Mouse (Mus musculus) ES-Bruce4 (cell line): ENCODE measurements at regions not wholly inside any gene's neighbourhood (a gene's known extent, or its start where the extent isn't known, plus 50 kb on each side); places are given as distances from the start of the nearest gene placed in this dataset.

Source experiments
- H3K27ac ChIP-seq: 2 replicates; pipeline ENCODE4 v1.5.1; 2012; ENCODE audit warnings: low read length, inconsistent platforms; ENCODE audit not compliant: insufficient read depth
- H3K27me3 ChIP-seq: 2 replicates; pipeline ENCODE4 v1.6.1; 2012; ENCODE audit warnings: mild to moderate bottlenecking, low read length, inconsistent platforms; ENCODE audit not compliant: control insufficient read depth, poor library complexity, insufficient read depth, severe bottlenecking
- H3K36me3 ChIP-seq: 2 replicates; pipeline ENCODE4 v1.6.1; 2012; ENCODE audit warnings: inconsistent platforms, mild to moderate bottlenecking, low read length, moderate library complexity; ENCODE audit not compliant: control insufficient read depth, poor library complexity, insufficient read depth, severe bottlenecking
- H3K4me1 ChIP-seq: one replicate; pipeline ENCODE4 v1.8.1; 2011; ENCODE audit warnings: low read length; ENCODE audit not compliant: control insufficient read depth, insufficient read depth
- H3K4me3 ChIP-seq: 2 replicates; pipeline ENCODE4 v1.5.1; 2011; ENCODE audit warnings: low read depth, mild to moderate bottlenecking, low read length
- H3K9ac ChIP-seq: 2 replicates; pipeline ENCODE4 v1.6.1; 2012; ENCODE audit warnings: low read depth, mild to moderate bottlenecking, inconsistent platforms; ENCODE audit not compliant: poor library complexity, severe bottlenecking
- H3K9me3 ChIP-seq: replicated peaks from 2 replicates; pipeline ENCODE4 v1.6.1; 2012; ENCODE audit warnings: mild to moderate bottlenecking, low read length, inconsistent platforms; ENCODE audit not compliant: control insufficient read depth, poor library complexity, insufficient read depth, severe bottlenecking
- CTCF ChIP-seq: IDR thresholded peaks from one replicate; pipeline ENCODE4 v1.8.1; 2011; ENCODE audit warnings: low read depth, low read length
- EP300 ChIP-seq: IDR thresholded peaks from 2 replicates; pipeline ENCODE4 v1.6.1; 2011; ENCODE audit warnings: low read depth, low read length; ENCODE audit not compliant: insufficient read depth
- POLR2A ChIP-seq: IDR thresholded peaks from one replicate; pipeline ENCODE4 v1.8.1; 2011; ENCODE audit warnings: low read length; ENCODE audit not compliant: insufficient read depth

DNA sequence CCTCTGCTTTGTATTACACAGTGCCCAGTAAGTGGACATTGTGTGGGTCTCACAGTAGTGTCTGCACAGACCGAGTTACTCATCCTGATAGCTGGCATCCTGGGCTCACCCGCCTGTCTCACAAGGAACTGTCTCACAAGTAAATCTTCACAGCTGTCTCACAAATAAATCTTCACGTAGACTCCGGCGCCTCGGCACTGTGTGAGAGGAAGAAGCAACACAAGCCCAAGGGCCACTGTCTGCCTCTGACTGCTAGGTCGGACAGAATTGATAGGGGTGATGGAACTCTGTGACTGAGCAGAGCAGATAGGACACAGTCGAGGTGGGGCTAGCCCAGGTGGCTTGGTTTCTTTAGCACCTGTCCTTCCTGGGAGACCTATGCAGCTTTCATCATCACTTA is 136.2 kb upstream of the Thumpd2 start:
- H3K27ac ChIP-seq, result no peak overlapping the region
- H3K9ac ChIP-seq, result no peak overlapping the region

DNA sequence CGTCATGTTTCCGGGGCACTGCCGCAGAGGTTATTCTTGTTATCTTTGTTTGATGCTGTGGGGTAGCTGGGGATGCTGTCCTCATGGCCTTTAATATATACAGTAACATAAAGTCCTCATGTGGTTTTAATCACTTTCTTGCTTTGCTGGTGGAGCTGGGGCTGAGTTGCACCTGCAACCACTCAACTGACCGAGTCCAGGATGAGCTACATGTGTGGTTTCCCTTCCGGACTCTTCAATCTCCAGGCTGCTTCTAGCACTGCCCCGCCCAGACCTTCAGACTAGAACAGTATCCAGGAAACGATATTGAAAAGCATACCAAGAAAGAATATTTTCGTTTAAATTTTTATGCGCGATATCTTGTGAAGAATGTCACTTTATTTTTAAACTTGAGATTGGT is 129.1 kb upstream of the Thumpd2 start:
- TF ChIP-seq POLR2A (no peak), CTCF (no peak), EP300 (no peak)

More for the DNA sequence above, 136.2 kb upstream of the Thumpd2 start:
- H3K4me3 ChIP-seq, result no peak overlapping the region
- no peaks in the 10 kb centered on the region for H3K4me1 ChIP-seq
- no peaks in the 10 kb centered on the region; the same call in 1 of the 2 replicates for H3K27me3 ChIP-seq
- peaks cover 9% of the 10 kb centered on the region for H3K9me3 ChIP-seq
- TF ChIP-seq POLR2A, result no peak
- TF ChIP-seq CTCF, result no peak
- TF ChIP-seq EP300, result no peak
- H3K36me3 ChIP-seq, result no peaks in the 10 kb centered on the region

DNA sequence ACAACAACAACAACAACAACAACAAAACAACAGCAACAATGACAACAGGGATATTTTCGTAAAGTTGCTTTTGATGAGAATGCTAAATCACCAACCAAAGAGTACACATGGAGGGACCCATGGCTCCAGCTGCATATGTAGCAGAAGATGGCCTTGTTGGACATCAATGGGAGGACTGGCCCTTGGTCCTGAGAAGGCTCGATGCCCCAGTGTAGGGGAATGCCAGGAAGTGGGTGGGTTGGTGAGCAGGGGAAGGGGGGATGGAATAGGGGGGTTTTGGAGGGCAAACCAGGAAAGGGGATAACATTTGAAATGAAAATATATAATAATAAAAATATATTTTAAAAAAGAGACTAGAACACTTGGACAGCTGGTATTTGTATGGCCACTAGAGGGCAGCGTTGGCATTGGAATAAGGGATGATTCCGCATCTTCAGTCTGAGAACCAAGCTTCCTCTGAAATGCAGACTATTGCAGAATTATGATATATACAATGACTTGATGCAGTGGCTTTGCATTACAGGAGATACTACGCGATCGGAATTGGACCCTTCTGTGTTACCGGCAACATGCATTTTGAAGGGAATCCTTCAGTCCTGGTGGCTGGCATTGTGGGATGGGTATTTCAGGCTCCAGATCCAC is 128.5 kb upstream of the Thumpd2 start:
- Histone ChIP-seq H3K9ac (no peak overlapping the region), H3K9me3 (no peaks in the 10 kb centered on the region), H3K27ac (no peak overlapping the region), H3K4me1 (no peaks in the 10 kb centered on the region), H3K27me3 (no peaks in the 10 kb centered on the region; the same call in 1 of the 2 replicates), H3K4me3 (no peak overlapping the region), H3K36me3 (no peaks in the 10 kb centered on the region)
- TF ChIP-seq CTCF (peak; percentile 13), EP300 (no peak)

More for the DNA sequence above, 129.1 kb upstream of the Thumpd2 start:
- no peak overlapping the region for H3K27ac ChIP-seq
- no peak overlapping the region for H3K4me3 ChIP-seq
- no peaks in the 10 kb centered on the region for H3K36me3 ChIP-seq
- no peaks in the 10 kb centered on the region; the same call in 1 of the 2 replicates for H3K27me3 ChIP-seq
- no peaks in the 10 kb centered on the region for H3K4me1 ChIP-seq
- no peaks in the 10 kb centered on the region for H3K9me3 ChIP-seq
- no peak overlapping the region for H3K9ac ChIP-seq

- H3K4me1 ChIP-seq, result no peaks in the 10 kb centered on the region
- H3K36me3 ChIP-seq, result no peaks in the 10 kb centered on the region
- no peak overlapping the region for H3K9ac ChIP-seq
- H3K9me3 ChIP-seq, result no peaks in the 10 kb centered on the region
- TF ChIP-seq CTCF (peak; percentile 66), POLR2A (no peak)
- no peak overlapping the region for H3K4me3 ChIP-seq
- H3K27ac ChIP-seq, result no peak overlapping the region
- no peaks in the 10 kb centered on the region for H3K27me3 ChIP-seq
These were observed 125.1 kb upstream of the Thumpd2 start for GRCm38 (mm10) chr17:81189996-81190395.

- Histone ChIP-seq H3K27ac (no peak overlapping the region), H3K9me3 (no peaks in the 10 kb centered on the region), H3K4me1 (no peaks in the 10 kb centered on the region), H3K36me3 (no peaks in the 10 kb centered on the region), H3K4me3 (no peak overlapping the region), H3K9ac (no peak overlapping the region), H3K27me3 (no peaks in the 10 kb centered on the region)
- TF ChIP-seq POLR2A (no peak), CTCF (no peak), EP300 (no peak)
These were observed 120.8 kb upstream of the Thumpd2 start for GRCm38 (mm10) chr17:81185685-81186084.

DNA sequence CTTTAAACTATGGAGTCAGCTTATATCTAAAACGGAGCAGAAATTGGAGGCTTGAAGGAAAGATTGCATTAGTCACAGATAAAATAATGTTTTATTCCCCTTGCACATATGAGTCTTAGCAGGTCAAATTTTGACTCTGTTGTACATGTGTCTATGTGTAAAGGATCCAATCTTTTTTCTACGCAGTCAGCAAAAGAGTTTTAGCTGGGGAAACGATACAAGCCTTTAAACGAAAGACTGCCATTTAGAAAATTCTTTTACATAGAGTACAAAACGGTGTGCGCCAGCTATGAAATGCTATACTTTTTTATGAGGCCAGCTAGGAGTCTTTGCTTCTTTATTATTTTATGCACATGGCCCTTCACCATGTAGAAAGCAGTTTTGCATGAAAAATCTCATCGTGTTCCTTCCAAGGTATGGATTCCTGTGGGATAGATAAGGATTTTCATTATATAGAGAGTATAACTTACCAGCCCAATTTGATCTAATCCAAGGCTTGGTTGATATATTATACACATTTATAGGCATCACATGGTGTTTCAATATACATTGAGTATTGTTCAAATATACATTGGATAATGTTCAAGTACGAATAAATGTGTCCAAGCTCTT is 116.0 kb upstream of the Thumpd2 start:
- Histone ChIP-seq H3K27ac (no peak overlapping the region), H3K9me3 (no peaks in the 10 kb centered on the region), H3K9ac (no peak overlapping the region), H3K4me3 (no peak overlapping the region), H3K36me3 (no peaks in the 10 kb centered on the region), H3K4me1 (no peaks in the 10 kb centered on the region), H3K27me3 (no peaks in the 10 kb centered on the region)
- no peak for TF ChIP-seq EP300
- no peak for TF ChIP-seq POLR2A
- TF ChIP-seq CTCF, result no peak
